Mouse (Mus musculus): ENCODE results near the gene G3bp2.
A peak's percentile ranks its signal among the peaks of the same experiment; 100 is the strongest.

G3bp2 gene

GRCm38 (mm10) chr5:92101601-92102000 lies 18.1 kb upstream of the G3bp2 start:
- DNase-seq (ENCODE audit: low spot score in 2 of 2), result no peak

GRCm38 (mm10) chr5:92098351-92099109 lies 15.0 kb upstream of the G3bp2 start:
- DNase-seq (ENCODE audit: low spot score in 2 of 2), result no peak

GRCm38 (mm10) chr5:92097779-92098178 lies 14.3 kb upstream of the G3bp2 start:
- no peak for DNase-seq (ENCODE audit: low spot score in 2 of 2)

- DNase-seq (ENCODE audit: low spot score in 2 of 2), result no peak
Observed at GRCm38 (mm10) chr5:92096786-92097185, 13.3 kb upstream of the G3bp2 start.

GRCm38 (mm10) chr5:92094062-92094415 lies 10.5 kb upstream of the G3bp2 start:
- no peak for DNase-seq (ENCODE audit: low spot score in 2 of 2)

- peak; percentile 11 to 12 for DNase-seq (ENCODE audit: low spot score in 2 of 2)
Observed at GRCm38 (mm10) chr5:92093263-92094061, 9.9 kb upstream of the G3bp2 start.

- no peak for DNase-seq (ENCODE audit: low spot score in 2 of 2)
Observed at GRCm38 (mm10) chr5:92087469-92087868, 4.0 kb upstream of the G3bp2 start.

- DNase-seq (ENCODE audit: low spot score in 2 of 2), result no peak
Observed at GRCm38 (mm10) chr5:92085821-92086550, 2.5 kb upstream of the G3bp2 start.

GRCm38 (mm10) chr5:92085246-92085645 lies 1.7 kb upstream of the G3bp2 start:
- no peak for DNase-seq (ENCODE audit: low spot score in 2 of 2)

- peak; percentile 47 to 66 for DNase-seq (ENCODE audit: low spot score in 2 of 2)
Observed at GRCm38 (mm10) chr5:92082821-92083401, 608 bp downstream of the G3bp2 start.

- no peak for DNase-seq (ENCODE audit: low spot score in 2 of 2)
Observed at GRCm38 (mm10) chr5:92081326-92081725, 2.2 kb downstream of the G3bp2 start.

GRCm38 (mm10) chr5:92080400-92080799 lies 3.1 kb downstream of the G3bp2 start:
- DNase-seq (ENCODE audit: low spot score in 2 of 2), result no peak

- no peak for DNase-seq (ENCODE audit: low spot score in 2 of 2)
Observed at GRCm38 (mm10) chr5:92079304-92079703, 4.2 kb downstream of the G3bp2 start.

- DNase-seq (ENCODE audit: low spot score in 2 of 2), result no peak
Observed at GRCm38 (mm10) chr5:92078751-92079150, 4.8 kb downstream of the G3bp2 start.

- peak in 1 of 2 experiments; percentile 10 for DNase-seq (ENCODE audit: low spot score in 2 of 2)
Observed at GRCm38 (mm10) chr5:92076273-92076672, 7.2 kb downstream of the G3bp2 start.

- no peak for DNase-seq (ENCODE audit: low spot score in 2 of 2)
Observed at GRCm38 (mm10) chr5:92074061-92074460, 9.5 kb downstream of the G3bp2 start.

GRCm38 (mm10) chr5:92063192-92063591 lies 20.3 kb downstream of the G3bp2 start:
- no peak for DNase-seq (ENCODE audit: low spot score in 2 of 2)

- no peak for DNase-seq (ENCODE audit: low spot score in 2 of 2)
Observed at GRCm38 (mm10) chr5:92052866-92053265, 30.7 kb downstream of the G3bp2 start.

GRCm38 (mm10) chr5:92050419-92050818 lies 33.1 kb downstream of the G3bp2 start:
- DNase-seq (ENCODE audit: low spot score in 2 of 2), result no peak

- DNase-seq (ENCODE audit: low spot score in 2 of 2), result no peak
Observed at GRCm38 (mm10) chr5:92043783-92044182, 39.7 kb downstream of the G3bp2 start, which contains the start of gene Cdkl2. Cdkl2 (minus strand) TSS chr5:92043883.

GRCm38 (mm10) chr5:92042377-92043348 lies 40.9 kb downstream of the G3bp2 start:
- peak; percentile 91 to 95 for DNase-seq (ENCODE audit: low spot score in 2 of 2)

All from natural killer cell, adult 2 months (primary cell).